Mouse (Mus musculus): Measurements from ENCODE around the gene Col6a3.

Col6a3 gene

GRCm38 (mm10) chr1:90723754-90724153 is 120.0 kb downstream of the Col6a3 start:
- DNase-seq (ENCODE audit: low spot score) = no peak

- no peak for DNase-seq (ENCODE audit: low spot score)
Measured at GRCm38 (mm10) chr1:90723325-90723724, 120.4 kb downstream of the Col6a3 start.

- DNase-seq (ENCODE audit: low spot score) = no peak
Measured at GRCm38 (mm10) chr1:90722021-90722420, 121.8 kb downstream of the Col6a3 start.

GRCm38 (mm10) chr1:90720610-90721241 is 123.0 kb downstream of the Col6a3 start:
- no peak for DNase-seq (ENCODE audit: low spot score)

- DNase-seq (ENCODE audit: low spot score) = no peak
Measured at GRCm38 (mm10) chr1:90718826-90719550, 124.8 kb downstream of the Col6a3 start.

GRCm38 (mm10) chr1:90716258-90716657 is 127.5 kb downstream of the Col6a3 start:
- no peak for DNase-seq (ENCODE audit: low spot score)
